Mouse (Mus musculus) v-Abl transformed pro-B cells (cell line): ENCODE data around the gene Cherp.

Source experiments
- in situ Hi-C, 2 experiments: fragments of 400-800 bp; cut with MboI; formaldehyde crosslinking; loops; one replicate each; pipeline ENCODE4 v1.15.1; 2025; ENCODE audit not compliant: unreplicated experiment in 2 of 2

The Cherp gene

GRCm38 (mm10) chr8:72420571-72421361 is 54.3 kb downstream of the Cherp start:
- in situ Hi-C loops, result no loop called here

- in situ Hi-C loops, result no loop called here
These were observed 57.0 kb downstream of the Cherp start for GRCm38 (mm10) chr8:72418073-72418472.

GRCm38 (mm10) chr8:72415252-72415651 is 59.8 kb downstream of the Cherp start:
- in situ Hi-C loops, result no loop called here

- in situ Hi-C loops, result no loop called here
These were observed 61.2 kb downstream of the Cherp start for GRCm38 (mm10) chr8:72413839-72414238.
